Mouse (Mus musculus): ENCODE data around the gene Nol3. TPM values are rescaled to one million over a fixed set of nuclear protein-coding genes. Genes with fewer than 3 reads are reported as not detected.
"Not testable (repeated sequence)": the region's sequence is repeated elsewhere in the genome, so short reads cannot be mapped to it uniquely, and the experiment has no call there.

Nol3 gene
- 3.0 and 4.2 TPM in 2 replicates for polyA plus RNA-seq (2014; fragmentation: Nextera tagmentation; extraction: Ambion mirVana)

DNA sequence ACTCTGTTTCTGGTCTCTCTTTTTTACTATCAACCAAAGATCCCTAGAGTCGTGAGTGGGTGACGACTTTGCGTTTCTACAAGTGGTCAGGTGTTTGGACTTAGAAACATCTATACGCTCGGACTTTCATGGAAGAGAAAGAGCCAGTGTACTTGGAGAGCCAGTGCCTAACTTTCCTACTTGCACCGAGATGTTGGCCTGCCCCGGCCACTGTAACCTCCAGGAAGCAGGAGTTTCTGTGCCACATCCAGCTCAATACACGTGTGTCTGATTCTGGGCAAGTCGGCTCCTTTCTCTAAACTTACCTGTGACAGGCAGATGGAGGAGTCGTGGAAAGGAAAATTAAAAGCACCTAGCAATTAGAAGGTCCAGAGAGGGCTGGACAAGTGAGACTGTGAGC lies at the start of gene Nol3:
Gene Nol3 (plus strand): TSS at position 301 of the 400 bp plus-strand sequence.
- no peak for ATAC-seq (ENCODE audit: low FRiP score, low TSS enrichment)
- Histone ChIP-seq H3K27ac (replicated peaks; ENCODE audit: low read depth, low read length) (no peak within 1 kb of the TSS), H3K36me3 (ENCODE audit: control insufficient read depth, insufficient read depth, low read length) (peaks cover 12% of the 10 kb centered on the region; the same call in 1 of the 2 replicates), H3K4me3 (replicated peaks; ENCODE audit: low read depth, low read length) (peak within 1 kb of the TSS; percentile 42), H3K9ac (replicated peaks; ENCODE audit: low read length) (peak within 1 kb of the TSS; percentile 59), H3K27me3 (ENCODE audit: control insufficient read depth, insufficient read depth, low read length) (peaks cover 86% of the 10 kb centered on the region), H3K9me3 (ENCODE audit: control insufficient read depth, low read length) (no peaks in the 10 kb centered on the region), H3K4me2 (ENCODE audit: low read length) (peak within 1 kb of the TSS; percentile 72), H3K4me1 (ENCODE audit: control insufficient read depth, insufficient read depth, low read length) (peaks cover 18% of the 10 kb centered on the region; the same call in 1 of the 2 replicates)
- 5% methylated on average over 10 of the region's 10 CpGs for WGBS
- no peak for DNase-seq

DNA sequence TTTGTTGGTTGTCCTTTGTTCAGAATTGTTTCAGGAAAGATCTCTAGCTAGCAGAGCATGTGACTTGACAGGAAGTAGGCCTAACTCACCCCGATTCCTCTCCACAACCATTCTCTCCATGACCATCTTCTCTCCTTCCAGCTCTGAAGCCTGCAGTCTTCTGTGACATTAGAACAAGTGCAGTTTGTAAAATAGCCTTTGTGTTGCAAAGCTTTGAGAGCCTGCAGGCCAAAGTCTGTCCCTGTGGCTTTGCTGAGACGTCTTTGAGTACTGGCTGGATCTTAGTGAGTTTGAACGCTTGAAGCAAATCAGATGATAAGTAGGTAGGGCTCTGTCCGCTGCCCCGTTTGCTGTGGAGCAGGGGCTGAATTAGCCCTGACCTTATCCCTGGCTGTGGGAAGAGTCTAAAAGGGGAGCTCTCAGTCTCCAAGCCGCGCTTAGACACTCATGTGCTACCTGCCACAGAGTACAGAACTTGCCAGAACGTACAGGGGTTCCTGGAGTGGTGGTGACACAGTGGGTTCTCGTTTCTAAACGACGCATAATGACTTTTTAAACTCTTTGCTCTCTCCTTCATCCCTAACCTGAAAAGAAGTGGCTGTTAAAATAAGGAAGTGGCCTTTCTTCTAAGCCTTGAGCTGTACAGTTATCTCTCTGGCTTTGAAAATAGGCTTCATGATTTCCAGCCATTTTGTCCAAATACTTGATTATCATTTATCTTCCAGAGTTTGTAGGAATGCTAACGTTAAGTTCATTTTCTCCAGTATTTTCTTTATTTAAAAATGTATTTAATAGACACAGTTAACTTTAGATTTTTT lies 44.2 kb upstream of the Nol3 start:
- H3K27me3 ChIP-seq (ENCODE audit: control insufficient read depth, insufficient read depth, low read length): no peaks in the 10 kb centered on the region
- H3K9me3 ChIP-seq (ENCODE audit: control insufficient read depth, low read length): no peaks in the 10 kb centered on the region
- 88% methylated on average over 12 of the region's 12 CpGs for WGBS
- H3K4me1 ChIP-seq (ENCODE audit: control insufficient read depth, insufficient read depth, low read length): no peaks in the 10 kb centered on the region
- H3K4me2 ChIP-seq (ENCODE audit: low read length): no peak overlapping the region
- H3K9ac ChIP-seq (replicated peaks; ENCODE audit: low read length): no peak overlapping the region
- ATAC-seq (ENCODE audit: low FRiP score, low TSS enrichment): no peak
- DNase-seq: no peak
- peaks cover 14% of the 10 kb centered on the region for H3K36me3 ChIP-seq (ENCODE audit: control insufficient read depth, insufficient read depth, low read length)
- no peak overlapping the region for H3K27ac ChIP-seq (replicated peaks; ENCODE audit: low read depth, low read length)
- no peak overlapping the region for H3K4me3 ChIP-seq (replicated peaks; ENCODE audit: low read depth, low read length)

GRCm38 (mm10) chr8:105232321-105232693 lies 43.6 kb upstream of the Nol3 start:
- ATAC-seq (ENCODE audit: low FRiP score, low TSS enrichment): not testable (repeated sequence)
- 92% methylated on average over 4 of the region's 4 CpGs for WGBS

DNA sequence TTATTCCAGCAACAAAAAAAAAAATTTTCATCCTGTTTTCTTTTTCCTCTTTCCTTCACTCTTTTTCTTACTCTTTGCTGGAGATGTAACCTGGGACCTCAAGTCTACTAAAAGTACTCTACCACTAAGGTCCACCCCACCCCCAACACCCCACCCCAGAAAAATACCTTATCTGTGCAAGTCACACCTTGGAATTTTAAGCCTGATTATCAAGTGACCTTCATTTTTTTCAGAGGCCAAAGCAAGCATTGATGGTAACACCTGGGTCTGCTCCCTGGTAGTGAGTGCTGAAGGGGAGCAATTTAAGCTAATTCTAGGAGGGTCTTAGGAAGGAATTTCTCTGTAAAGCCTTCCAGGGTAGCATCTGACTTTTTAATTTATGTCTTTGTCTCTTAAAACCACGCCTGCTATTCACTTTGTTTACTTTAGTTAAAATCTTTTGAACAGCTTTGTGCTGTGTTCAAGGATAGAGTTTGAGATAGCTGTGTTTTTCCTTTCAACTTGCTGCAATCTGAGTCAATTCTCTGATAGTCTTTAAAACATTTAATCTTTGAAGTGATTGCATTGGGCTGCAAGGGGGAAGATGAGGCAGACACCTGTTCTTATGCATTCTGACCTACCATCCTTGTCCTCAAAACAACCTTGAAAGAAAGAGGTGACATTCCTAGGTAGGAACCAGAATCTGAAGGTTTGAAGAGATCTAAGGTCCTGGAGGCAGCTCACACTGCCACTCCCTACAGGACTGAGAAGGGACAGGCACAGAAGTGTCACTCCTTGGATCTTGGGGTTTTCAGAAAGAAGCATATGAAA lies 42.6 kb upstream of the Nol3 start:
- no peak for DNase-seq
- no peak for ATAC-seq (ENCODE audit: low FRiP score, low TSS enrichment)

More at GRCm38 (mm10) chr8:105232321-105232693, 43.6 kb upstream of the Nol3 start:
- H3K36me3 ChIP-seq (ENCODE audit: control insufficient read depth, insufficient read depth, low read length): peaks cover 14% of the 10 kb centered on the region
- H3K27ac ChIP-seq (replicated peaks; ENCODE audit: low read depth, low read length); H3K4me2 ChIP-seq (ENCODE audit: low read length); H3K4me1 ChIP-seq (ENCODE audit: control insufficient read depth, insufficient read depth, low read length); H3K27me3 ChIP-seq (ENCODE audit: control insufficient read depth, insufficient read depth, low read length); H3K9me3 ChIP-seq (ENCODE audit: control insufficient read depth, low read length); H3K4me3 ChIP-seq (replicated peaks; ENCODE audit: low read depth, low read length); DNase-seq; H3K9ac ChIP-seq (replicated peaks; ENCODE audit: low read length): not testable (repeated sequence)

GRCm38 (mm10) chr8:105235206-105235605 lies 40.7 kb upstream of the Nol3 start:
- ATAC-seq (ENCODE audit: low FRiP score, low TSS enrichment): no peak
- no peak overlapping the region for H3K27ac ChIP-seq (replicated peaks; ENCODE audit: low read depth, low read length)
- no peak overlapping the region for H3K4me3 ChIP-seq (replicated peaks; ENCODE audit: low read depth, low read length)
- no peak overlapping the region for H3K9ac ChIP-seq (replicated peaks; ENCODE audit: low read length)
- H3K36me3 ChIP-seq (ENCODE audit: control insufficient read depth, insufficient read depth, low read length): peaks cover 32% of the 10 kb centered on the region
- H3K27me3 ChIP-seq (ENCODE audit: control insufficient read depth, insufficient read depth, low read length): no peaks in the 10 kb centered on the region
- H3K4me2 ChIP-seq (ENCODE audit: low read length): no peak overlapping the region
- H3K4me1 ChIP-seq (ENCODE audit: control insufficient read depth, insufficient read depth, low read length): no peaks in the 10 kb centered on the region
- no peaks in the 10 kb centered on the region for H3K9me3 ChIP-seq (ENCODE audit: control insufficient read depth, low read length)
- DNase-seq: no peak
- 90% methylated on average over 1 of the region's 1 CpGs for WGBS

More for the DNA sequence above, 42.6 kb upstream of the Nol3 start:
- Histone ChIP-seq H3K9ac (replicated peaks; ENCODE audit: low read length) (no peak overlapping the region), H3K4me3 (replicated peaks; ENCODE audit: low read depth, low read length) (no peak overlapping the region), H3K27me3 (ENCODE audit: control insufficient read depth, insufficient read depth, low read length) (no peaks in the 10 kb centered on the region), H3K9me3 (ENCODE audit: control insufficient read depth, low read length) (no peaks in the 10 kb centered on the region), H3K36me3 (ENCODE audit: control insufficient read depth, insufficient read depth, low read length) (peaks cover 14% of the 10 kb centered on the region), H3K4me2 (ENCODE audit: low read length) (no peak overlapping the region), H3K4me1 (ENCODE audit: control insufficient read depth, insufficient read depth, low read length) (no peaks in the 10 kb centered on the region), H3K27ac (replicated peaks; ENCODE audit: low read depth, low read length) (no peak overlapping the region)
- WGBS: 79% methylated on average over 1 of the region's 1 CpGs

DNA sequence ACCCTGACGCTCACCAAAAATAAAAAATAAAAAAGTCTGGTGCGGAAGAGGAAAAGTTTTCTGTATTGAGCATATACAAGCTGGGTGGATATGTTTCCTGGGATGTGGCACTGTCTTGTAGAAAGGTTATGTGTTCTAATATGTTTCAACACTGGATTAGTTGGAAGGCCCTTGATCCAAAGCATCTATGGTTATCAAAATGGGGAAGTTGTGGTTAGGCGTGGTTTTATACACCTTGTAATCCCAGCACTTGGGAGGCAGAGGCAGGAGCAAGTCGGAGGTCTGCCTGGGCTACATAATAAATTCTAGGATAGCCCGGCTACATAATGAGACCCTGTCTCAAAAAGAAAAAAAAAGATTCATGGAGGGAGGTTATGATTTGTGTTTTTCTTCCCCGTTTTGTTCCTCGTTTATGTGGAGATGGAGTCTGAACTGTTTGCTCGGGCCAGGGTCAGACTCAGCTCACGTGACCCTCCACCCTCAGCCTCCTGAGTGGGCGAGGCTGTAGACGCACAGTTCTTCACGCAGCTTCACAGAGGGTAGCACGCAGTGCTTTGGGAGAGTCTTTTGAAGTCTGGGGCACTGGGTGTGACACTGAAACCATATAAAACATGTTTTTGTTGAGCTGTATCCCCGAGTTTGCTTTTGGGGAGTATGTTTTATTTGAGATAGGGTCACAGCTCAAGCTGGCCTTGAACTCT lies 38.3 kb upstream of the Nol3 start:
- no peak for ATAC-seq (ENCODE audit: low FRiP score, low TSS enrichment)
- Histone ChIP-seq H3K27me3 (ENCODE audit: control insufficient read depth, insufficient read depth, low read length) (no peaks in the 10 kb centered on the region), H3K4me3 (replicated peaks; ENCODE audit: low read depth, low read length) (no peak overlapping the region), H3K9ac (replicated peaks; ENCODE audit: low read length) (no peak overlapping the region), H3K36me3 (ENCODE audit: control insufficient read depth, insufficient read depth, low read length) (peaks cover 52% of the 10 kb centered on the region), H3K27ac (replicated peaks; ENCODE audit: low read depth, low read length) (no peak overlapping the region), H3K9me3 (ENCODE audit: control insufficient read depth, low read length) (no peaks in the 10 kb centered on the region), H3K4me2 (ENCODE audit: low read length) (no peak overlapping the region), H3K4me1 (ENCODE audit: control insufficient read depth, insufficient read depth, low read length) (no peaks in the 10 kb centered on the region)
- no peak for DNase-seq
- WGBS: 91% methylated on average over 14 of the region's 14 CpGs

DNA sequence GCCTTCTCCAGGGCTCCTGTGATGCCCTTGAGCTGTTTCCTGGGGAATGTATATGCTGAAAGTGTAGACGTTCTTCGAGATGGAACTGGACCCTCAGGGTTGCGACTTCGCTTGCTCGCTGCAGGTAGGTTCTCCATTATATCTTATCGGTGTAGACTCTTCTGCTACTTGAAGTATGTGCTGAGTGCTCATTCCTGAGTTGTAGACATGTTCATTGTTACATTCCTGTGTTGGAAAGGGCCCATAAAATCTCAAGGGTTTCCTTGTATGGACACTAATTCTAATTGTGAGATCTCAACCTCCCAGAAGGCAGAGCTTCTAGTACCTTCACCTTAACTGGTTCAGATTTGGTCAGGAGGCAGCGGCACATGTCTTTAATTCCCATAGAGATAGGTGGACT lies 34.9 kb upstream of the Nol3 start:
- H3K27ac ChIP-seq (replicated peaks; ENCODE audit: low read depth, low read length): no peak overlapping the region
- ATAC-seq (ENCODE audit: low FRiP score, low TSS enrichment): no peak
- H3K36me3 ChIP-seq (ENCODE audit: control insufficient read depth, insufficient read depth, low read length): peaks cover 43% of the 10 kb centered on the region

DNA sequence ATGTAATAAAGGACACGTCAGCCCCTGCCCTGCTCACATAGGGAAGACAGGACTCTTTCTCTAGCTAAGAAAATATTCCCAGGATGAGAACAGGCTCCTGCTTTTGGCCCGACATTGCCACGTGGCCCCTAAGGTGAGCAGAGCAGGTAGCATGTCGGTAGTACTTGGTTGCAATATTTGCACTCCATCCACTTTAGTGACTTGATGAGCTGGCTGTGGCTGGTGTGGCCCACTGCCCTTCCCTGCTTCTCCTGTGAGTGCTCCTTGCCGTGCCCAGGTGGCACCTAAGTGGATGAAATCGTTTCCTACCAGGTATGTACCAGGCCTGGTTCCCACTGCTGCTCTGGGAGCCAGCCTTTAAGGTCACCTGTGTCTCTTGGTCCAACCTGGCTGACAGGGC lies 24.0 kb upstream of the Nol3 start:
- DNase-seq (no peak), ATAC-seq (ENCODE audit: low FRiP score, low TSS enrichment) (no peak)
- no peak overlapping the region for H3K9ac ChIP-seq (replicated peaks; ENCODE audit: low read length)
- H3K36me3 ChIP-seq (ENCODE audit: control insufficient read depth, insufficient read depth, low read length): peaks cover 54% of the 10 kb centered on the region
- H3K4me1 ChIP-seq (ENCODE audit: control insufficient read depth, insufficient read depth, low read length): peaks cover 11% of the 10 kb centered on the region
- 92% methylated on average over 6 of the region's 6 CpGs for WGBS
- H3K9me3 ChIP-seq (ENCODE audit: control insufficient read depth, low read length): no peaks in the 10 kb centered on the region
- no peak overlapping the region for H3K4me3 ChIP-seq (replicated peaks; ENCODE audit: low read depth, low read length)
- H3K4me2 ChIP-seq (ENCODE audit: low read length): no peak overlapping the region
- peaks cover 13% of the 10 kb centered on the region for H3K27me3 ChIP-seq (ENCODE audit: control insufficient read depth, insufficient read depth, low read length)
- no peak overlapping the region for H3K27ac ChIP-seq (replicated peaks; ENCODE audit: low read depth, low read length)

More for the DNA sequence above, 34.9 kb upstream of the Nol3 start:
- DNase-seq: no peak
- WGBS: 97% methylated on average over 7 of the region's 7 CpGs
- Histone ChIP-seq H3K9me3 (ENCODE audit: control insufficient read depth, low read length) (no peaks in the 10 kb centered on the region), H3K4me3 (replicated peaks; ENCODE audit: low read depth, low read length) (no peak overlapping the region), H3K9ac (replicated peaks; ENCODE audit: low read length) (no peak overlapping the region), H3K27me3 (ENCODE audit: control insufficient read depth, insufficient read depth, low read length) (no peaks in the 10 kb centered on the region), H3K4me1 (ENCODE audit: control insufficient read depth, insufficient read depth, low read length) (no peaks in the 10 kb centered on the region), H3K4me2 (ENCODE audit: low read length) (no peak overlapping the region)

All from midbrain, embryonic 14.5 days (tissue).